Mouse (Mus musculus): ENCODE data around the gene Gtsf1. TPM values are rescaled to one million over a fixed set of nuclear protein-coding genes. Genes with fewer than 3 reads are reported as not detected.

Gene Gtsf1
- polyA plus RNA-seq (2015; fragmentation: Nextera tagmentation; extraction: Ambion mirVana): not detected in 2 replicates

GRCm38 (mm10) chr15:103430241-103430640 lies at the start of gene Gtsf1:
Gene Gtsf1 (minus strand): TSS chr15:103430470.
- 89% methylated on average over 16 of the region's 16 CpGs for WGBS
- Histone ChIP-seq H3K9me3 (ENCODE audit: low read length) (no peaks in the 10 kb centered on the region), H3K27me3 (replicated peaks; ENCODE audit: insufficient read depth, low read length) (no peaks in the 10 kb centered on the region), H3K4me1 (ENCODE audit: insufficient read depth, low read depth, low read length) (no peaks in the 10 kb centered on the region), H3K27ac (ENCODE audit: low read length) (no peak within 1 kb of the TSS), H3K36me3 (ENCODE audit: insufficient read depth, low read length) (no peaks in the 10 kb centered on the region), H3K4me3 (ENCODE audit: low read depth, low read length) (no peak within 1 kb of the TSS), H3K9ac (replicated peaks; ENCODE audit: low read depth) (no peak within 1 kb of the TSS), H3K4me2 (replicated peaks; ENCODE audit: low read depth, low read length) (no peak within 1 kb of the TSS)
- no peak for DNase-seq (ENCODE audit: low spot score)
- ATAC-seq: no peak
- TF ChIP-seq EP300 (IDR thresholded peaks at IDR 0.05) (no peak), CTCF (IDR thresholded peaks at IDR 0.05) (no peak)

GRCm38 (mm10) chr15:103479080-103479606 lies 48.9 kb upstream of the Gtsf1 start:
- Histone ChIP-seq H3K9me3 (ENCODE audit: low read length) (no peaks in the 10 kb centered on the region), H3K27ac (ENCODE audit: low read length) (no peak overlapping the region), H3K9ac (replicated peaks; ENCODE audit: low read depth) (no peak overlapping the region), H3K36me3 (ENCODE audit: insufficient read depth, low read length) (no peaks in the 10 kb centered on the region), H3K4me3 (ENCODE audit: low read depth, low read length) (no peak overlapping the region), H3K4me2 (replicated peaks; ENCODE audit: low read depth, low read length) (no peak overlapping the region), H3K4me1 (ENCODE audit: insufficient read depth, low read depth, low read length) (no peaks in the 10 kb centered on the region), H3K27me3 (replicated peaks; ENCODE audit: insufficient read depth, low read length) (no peaks in the 10 kb centered on the region)
- no peak for DNase-seq (ENCODE audit: low spot score)
- 38% methylated on average over 1 of the region's 1 CpGs for WGBS
- no peak for ATAC-seq
- TF ChIP-seq CTCF (IDR thresholded peaks at IDR 0.05) (no peak), EP300 (IDR thresholded peaks at IDR 0.05) (no peak)

GRCm38 (mm10) chr15:103473769-103474168 lies 43.5 kb upstream of the Gtsf1 start:
- H3K9me3 ChIP-seq (ENCODE audit: low read length): no peaks in the 10 kb centered on the region
- H3K4me1 ChIP-seq (ENCODE audit: insufficient read depth, low read depth, low read length): no peaks in the 10 kb centered on the region
- H3K4me3 ChIP-seq (ENCODE audit: low read depth, low read length): no peak overlapping the region
- H3K4me2 ChIP-seq (replicated peaks; ENCODE audit: low read depth, low read length): no peak overlapping the region
- DNase-seq (ENCODE audit: low spot score) (no peak), ATAC-seq (no peak)
- TF ChIP-seq CTCF (IDR thresholded peaks at IDR 0.05) (no peak), EP300 (IDR thresholded peaks at IDR 0.05) (no peak)
- H3K27ac ChIP-seq (ENCODE audit: low read length): no peak overlapping the region
- no peaks in the 10 kb centered on the region for H3K27me3 ChIP-seq (replicated peaks; ENCODE audit: insufficient read depth, low read length)
- WGBS: 87% methylated on average over 5 of the region's 5 CpGs
- H3K9ac ChIP-seq (replicated peaks; ENCODE audit: low read depth): no peak overlapping the region
- no peaks in the 10 kb centered on the region for H3K36me3 ChIP-seq (ENCODE audit: insufficient read depth, low read length)

- Histone ChIP-seq H3K9ac (replicated peaks; ENCODE audit: low read depth) (no peak overlapping the region), H3K4me1 (ENCODE audit: insufficient read depth, low read depth, low read length) (no peaks in the 10 kb centered on the region), H3K27ac (ENCODE audit: low read length) (no peak overlapping the region), H3K4me2 (replicated peaks; ENCODE audit: low read depth, low read length) (no peak overlapping the region), H3K36me3 (ENCODE audit: insufficient read depth, low read length) (no peaks in the 10 kb centered on the region), H3K27me3 (replicated peaks; ENCODE audit: insufficient read depth, low read length) (no peaks in the 10 kb centered on the region), H3K9me3 (ENCODE audit: low read length) (no peaks in the 10 kb centered on the region), H3K4me3 (ENCODE audit: low read depth, low read length) (no peak overlapping the region)
- no peak for DNase-seq (ENCODE audit: low spot score)
- no peak for TF ChIP-seq EP300 (IDR thresholded peaks at IDR 0.05)
- TF ChIP-seq CTCF (IDR thresholded peaks at IDR 0.05): no peak
- ATAC-seq: no peak
- WGBS: 81% methylated on average over 7 of the region's 7 CpGs
These were observed 42.9 kb upstream of the Gtsf1 start for GRCm38 (mm10) chr15:103473182-103473581.

- TF ChIP-seq EP300 (IDR thresholded peaks at IDR 0.05): no peak
- no peak for TF ChIP-seq CTCF (IDR thresholded peaks at IDR 0.05)
- Histone ChIP-seq H3K9ac (replicated peaks; ENCODE audit: low read depth) (no peak overlapping the region), H3K9me3 (ENCODE audit: low read length) (no peaks in the 10 kb centered on the region), H3K4me3 (ENCODE audit: low read depth, low read length) (no peak overlapping the region), H3K27me3 (replicated peaks; ENCODE audit: insufficient read depth, low read length) (no peaks in the 10 kb centered on the region), H3K36me3 (ENCODE audit: insufficient read depth, low read length) (no peaks in the 10 kb centered on the region), H3K4me1 (ENCODE audit: insufficient read depth, low read depth, low read length) (no peaks in the 10 kb centered on the region), H3K4me2 (replicated peaks; ENCODE audit: low read depth, low read length) (no peak overlapping the region), H3K27ac (ENCODE audit: low read length) (no peak overlapping the region)
- ATAC-seq: no peak
- DNase-seq (ENCODE audit: low spot score): no peak
- 72% methylated on average over 3 of the region's 3 CpGs for WGBS
These were observed 42.0 kb upstream of the Gtsf1 start for GRCm38 (mm10) chr15:103472265-103472664.

GRCm38 (mm10) chr15:103471488-103472194 lies 41.4 kb upstream of the Gtsf1 start:
- no peaks in the 10 kb centered on the region for H3K4me1 ChIP-seq (ENCODE audit: insufficient read depth, low read depth, low read length)
- no peak for ATAC-seq
- H3K9ac ChIP-seq (replicated peaks; ENCODE audit: low read depth): no peak overlapping the region
- TF ChIP-seq CTCF (IDR thresholded peaks at IDR 0.05) (no peak), EP300 (IDR thresholded peaks at IDR 0.05) (no peak)
- WGBS: 56% methylated on average over 7 of the region's 7 CpGs
- H3K27me3 ChIP-seq (replicated peaks; ENCODE audit: insufficient read depth, low read length): no peaks in the 10 kb centered on the region
- H3K27ac ChIP-seq (ENCODE audit: low read length): no peak overlapping the region
- H3K4me2 ChIP-seq (replicated peaks; ENCODE audit: low read depth, low read length): no peak overlapping the region
- H3K36me3 ChIP-seq (ENCODE audit: insufficient read depth, low read length): no peaks in the 10 kb centered on the region
- H3K4me3 ChIP-seq (ENCODE audit: low read depth, low read length): no peak overlapping the region
- DNase-seq (ENCODE audit: low spot score): no peak
- H3K9me3 ChIP-seq (ENCODE audit: low read length): no peaks in the 10 kb centered on the region

All from lung, postnatal 0 days (tissue).